9 mouse cellular contexts compared by ENCODE assay signal in the genomic region with DNA sequence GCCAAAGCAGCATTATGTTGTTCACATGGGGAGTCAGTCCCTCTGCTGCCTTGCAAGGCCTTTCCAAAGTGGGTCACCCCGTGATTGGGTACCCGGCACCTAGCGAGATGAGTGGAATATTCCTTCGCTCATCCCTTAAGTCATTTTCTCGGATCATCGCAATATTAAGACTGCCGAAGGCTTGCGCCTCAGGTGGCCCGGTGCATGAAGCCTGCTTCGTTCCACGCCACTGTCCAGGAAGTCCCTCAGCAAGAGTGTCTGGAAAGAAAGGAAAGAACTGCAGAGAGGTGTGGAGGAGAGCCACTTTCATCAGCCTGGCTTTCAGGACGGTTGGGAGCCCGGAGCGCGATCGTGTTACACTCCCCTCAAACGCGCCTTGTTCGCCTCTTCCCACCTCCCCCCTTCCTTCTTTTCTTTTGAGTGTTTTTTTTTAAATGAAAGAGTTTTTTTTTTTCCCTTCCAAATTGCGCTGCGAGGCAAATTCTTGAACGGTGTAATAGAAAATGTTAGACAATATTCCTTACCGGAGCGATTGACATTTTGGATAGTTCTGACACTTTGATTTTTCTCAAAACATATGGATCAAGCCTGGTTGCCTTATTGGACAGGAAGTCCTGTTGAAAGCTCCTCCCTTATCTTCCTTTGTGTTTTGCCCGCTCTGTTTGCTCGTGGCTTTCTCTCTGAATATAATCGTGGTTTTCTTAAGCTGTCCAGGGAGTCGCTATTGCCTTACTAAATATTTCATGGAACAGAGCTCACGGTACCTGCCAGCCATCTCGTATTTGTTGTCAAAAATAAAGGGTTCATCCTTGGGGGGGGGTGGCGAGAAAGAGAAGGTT.
A peak's percentile ranks its signal among the peaks of the same experiment; 100 is the strongest.
DNase-seq lines count a peak whose midpoint lies in the region; ATAC-seq lines count a peak whose summit lies in the region.
"Had no signal": no experiment of that assay in that cellular context is flagged by ENCODE, and none has a peak within 500 bp of the region (broad histone marks: within the 10 kb centered on the region; RNA-seq: fewer than 3 reads in every experiment).

No protein-coding gene starts in this region.

- no peaks in the 10 kb centered on the region for H3K27me3 ChIP-seq in heart, embryonic 12.5 days (replicated peaks)
- H3K27me3 ChIP-seq in heart, embryonic 14.5 days (ENCODE audit: control insufficient read depth, insufficient read depth, low read length), result no peaks in the 10 kb centered on the region; the same call in 1 of the 2 replicates
- peaks cover 40% of the 10 kb centered on the region for H3K27me3 ChIP-seq in liver, embryonic 13.5 days
- H3K27me3 ChIP-seq: CH12.LX had no signal

- H3K4me2 ChIP-seq in heart, embryonic 12.5 days, result peak overlapping the region; percentile 75
- H3K4me2 ChIP-seq in heart, embryonic 14.5 days (ENCODE audit: low read length), result peak overlapping the region; percentile 66
- peak overlapping the region; percentile 63 for H3K4me2 ChIP-seq in liver, embryonic 13.5 days

- H3K9me3 ChIP-seq in heart, embryonic 12.5 days (replicated peaks), result no peaks in the 10 kb centered on the region
- no peaks in the 10 kb centered on the region for H3K9me3 ChIP-seq in heart, embryonic 14.5 days (ENCODE audit: control insufficient read depth, low read length)
- H3K9me3 ChIP-seq in liver, embryonic 13.5 days (replicated peaks), result no peaks in the 10 kb centered on the region

- peak; percentile 43; the same call in 1 of the 2 replicates for ATAC-seq in heart, embryonic 12.5 days (ENCODE audit: insufficient number of reproducible peaks, low FRiP score)
- ATAC-seq in heart, embryonic 14.5 days (ENCODE audit: insufficient number of reproducible peaks, insufficient read depth, low FRiP score, low read depth), result no peak
- ATAC-seq in liver, embryonic 13.5 days (ENCODE audit: low read depth), result no peak
- ATAC-seq in granulocyte monocyte progenitor cell, adult 5-6 weeks (replicated peaks; ENCODE audit: poor library complexity, severe bottlenecking), result no peak

- H3K9ac ChIP-seq in heart, embryonic 12.5 days, result peak overlapping the region; percentile 50
- peak overlapping the region; percentile 56 for H3K9ac ChIP-seq in heart, embryonic 14.5 days (ENCODE audit: low read length)
- H3K9ac ChIP-seq in liver, embryonic 13.5 days, result no peak overlapping the region

- peaks cover 66% of the 10 kb centered on the region for H3K4me1 ChIP-seq in heart, embryonic 12.5 days (replicated peaks)
- peaks cover 34 to 47% of the 10 kb centered on the region in 2 experiments for H3K4me1 ChIP-seq in heart, embryonic 14.5 days (ENCODE audit: control insufficient read depth in 2 of 2, insufficient read depth in 2 of 2, low read length in 2 of 2)
- peaks cover 45% of the 10 kb centered on the region for H3K4me1 ChIP-seq in liver, embryonic 13.5 days (replicated peaks)

- H3K36me3 ChIP-seq in heart, embryonic 12.5 days, result no peaks in the 10 kb centered on the region
- no peaks in the 10 kb centered on the region for H3K36me3 ChIP-seq in heart, embryonic 14.5 days (ENCODE audit: control insufficient read depth, insufficient read depth, low read length)
- H3K36me3 ChIP-seq in liver, embryonic 13.5 days, result no peaks in the 10 kb centered on the region

- peak overlapping the region; percentile 35 for H3K4me3 ChIP-seq in heart, embryonic 12.5 days
- H3K4me3 ChIP-seq in heart, embryonic 14.5 days (ENCODE audit: control insufficient read depth in 1 of 2, insufficient read depth in 1 of 2, low read depth in 1 of 2, low read length in 2 of 2), result peak overlapping the region; percentile 27 to 28
- H3K4me3 ChIP-seq in liver, embryonic 13.5 days (replicated peaks), result peak overlapping the region; percentile 29

- no peak for DNase-seq in heart, postnatal 25 days (ENCODE audit: low spot score)
- DNase-seq in cerebellum, adult 9-10 months, result peak; percentile 23
- no peak for DNase-seq in liver, embryonic 13.5 days
- no peak for DNase-seq in urinary bladder, postnatal 25 days (ENCODE audit: low spot score)
- DNase-seq in left cerebral cortex, adult 8-10 months (ENCODE audit: low spot score in 2 of 2), result no peak

- peak overlapping the region; percentile 76 for H3K27ac ChIP-seq in heart, embryonic 12.5 days (ENCODE audit: poor library complexity, severe bottlenecking)
- H3K27ac ChIP-seq in heart, embryonic 14.5 days (replicated peaks in 1 of 2; ENCODE audit: control insufficient read depth in 1 of 2, insufficient read depth in 1 of 2, low read depth in 2 of 2, low read length in 2 of 2), result peak overlapping the region; percentile 42 to 53
- H3K27ac ChIP-seq in liver, embryonic 13.5 days, result no peak overlapping the region

- 5% methylated on average over 31 of the region's 31 CpGs for WGBS in heart, embryonic 12.5 days
- 7% methylated on average over 31 of the region's 31 CpGs for WGBS in heart, embryonic 14.5 days
- 6% methylated on average over 31 of the region's 31 CpGs for WGBS in liver, embryonic 13.5 days (ENCODE audit: insufficient replicate concordance)

- intact Hi-C loops in heart, postnatal 25 days (cut with DNase I), result loop anchor here (10.0 kb wide), 1 partner anchor 642 kb away; a partner anchor contains a TSS
